ENCODE assay signal across 22 mouse cellular contexts in the genomic region with DNA sequence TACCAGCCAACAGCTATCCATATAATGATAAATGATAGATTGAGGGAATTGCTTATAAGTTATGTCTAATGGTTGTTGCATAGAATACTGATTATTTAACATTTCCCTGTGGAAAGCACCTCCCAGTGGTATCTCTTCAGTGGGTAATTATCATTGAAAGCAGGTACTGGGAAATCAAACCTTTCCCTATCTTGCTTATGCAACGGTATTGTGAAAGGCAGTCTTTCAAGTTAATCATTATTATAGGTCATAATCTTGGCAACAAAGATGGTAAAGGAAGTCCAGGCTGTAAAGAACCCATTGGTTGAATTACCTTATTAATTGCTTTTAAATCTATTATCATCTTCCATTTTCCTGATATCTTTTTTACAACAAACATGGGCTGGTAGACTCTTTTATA.
"Had no signal": no experiment of that assay in that cellular context is flagged by ENCODE, and none has a peak within 500 bp of the region (broad histone marks: within the 10 kb centered on the region; RNA-seq: fewer than 3 reads in every experiment).

No protein-coding gene starts in this region.

- DNase-seq: gastrocnemius, adult 2 months; gastrocnemius, postnatal 10 days; gastrocnemius, postnatal 25 days; heart, adult 18-20 months; heart, postnatal 10 days; heart, postnatal 4 days; kidney, adult 18-20 months; kidney, postnatal 10 days; kidney, postnatal 25 days; kidney, postnatal 4 days; liver, embryonic 13.5 days had no signal

- ATAC-seq: forebrain, embryonic 16.5 days; hindbrain, postnatal 0 days had no signal

- H3K27me3 ChIP-seq: heart, embryonic 12.5 days; hindbrain, embryonic 13.5 days; hindbrain, embryonic 15.5 days; limb, embryonic 12.5 days; liver, embryonic 13.5 days had no signal

- H3K36me3 ChIP-seq: heart, embryonic 10.5 days; heart, embryonic 12.5 days; hindbrain, embryonic 10.5 days; hindbrain, embryonic 13.5 days; hindbrain, embryonic 15.5 days; limb, embryonic 10.5 days; limb, embryonic 12.5 days; liver, embryonic 13.5 days had no signal

- H3K4me2 ChIP-seq: heart, embryonic 12.5 days; hindbrain, embryonic 13.5 days; hindbrain, embryonic 15.5 days; limb, embryonic 12.5 days; liver, embryonic 13.5 days had no signal

- H3K9me3 ChIP-seq: heart, embryonic 10.5 days; heart, embryonic 12.5 days; hindbrain, embryonic 10.5 days; hindbrain, embryonic 13.5 days; hindbrain, embryonic 15.5 days; limb, embryonic 10.5 days; limb, embryonic 12.5 days; liver, embryonic 13.5 days had no signal

- H3K4me3 ChIP-seq: gastrocnemius, adult 2 months; heart, embryonic 10.5 days; heart, embryonic 12.5 days; hindbrain, embryonic 10.5 days; hindbrain, embryonic 13.5 days; hindbrain, embryonic 15.5 days; layer of hippocampus, adult 2 months; left cerebral cortex, adult 2 months; limb, embryonic 10.5 days; limb, embryonic 12.5 days; liver, embryonic 13.5 days had no signal

- H3K4me1 ChIP-seq: heart, embryonic 12.5 days; hindbrain, embryonic 10.5 days; hindbrain, embryonic 13.5 days; hindbrain, embryonic 15.5 days; limb, embryonic 10.5 days; limb, embryonic 12.5 days; liver, embryonic 13.5 days had no signal

- H3K27ac ChIP-seq: gastrocnemius, adult 2 months; heart, embryonic 10.5 days; hindbrain, embryonic 10.5 days; hindbrain, embryonic 13.5 days; hindbrain, embryonic 15.5 days; hindbrain, postnatal 0 days; layer of hippocampus, adult 2 months; left cerebral cortex, adult 2 months; limb, embryonic 10.5 days; limb, embryonic 12.5 days; liver, embryonic 13.5 days had no signal

- H3K9ac ChIP-seq: heart, embryonic 12.5 days; hindbrain, embryonic 13.5 days; hindbrain, embryonic 15.5 days; limb, embryonic 12.5 days; liver, embryonic 13.5 days had no signal
